Mouse (Mus musculus) cortical plate, adult 2 months (tissue): ENCODE results near the gene Cdk15.

Experiments used
- CTCF ChIP-seq: fragments of 200-500 bp; IDR thresholded peaks from 2 replicates; pipeline ENCODE4 v1.5.1; 2011; ENCODE audit warnings: mild to moderate bottlenecking, control low read depth, low read length; ENCODE audit not compliant: insufficient read depth; ENCODE audit errors: extremely low read depth
- POLR2A ChIP-seq: fragments of 200-500 bp; IDR thresholded peaks from 2 replicates; pipeline ENCODE4 v1.6.1; 2011; ENCODE audit warnings: mild to moderate bottlenecking, low read length, control low read depth; ENCODE audit not compliant: insufficient read depth; ENCODE audit errors: extremely low read depth

- TF ChIP-seq POLR2A, result no peak
- no peak for TF ChIP-seq CTCF
Measured at GRCm38 (mm10) chr1:59291652-59292051, 34.9 kb downstream of the Cdk15 start.
